Mouse (Mus musculus): ENCODE measurements around the gene Hspa12a.

Hspa12a gene

DNA sequence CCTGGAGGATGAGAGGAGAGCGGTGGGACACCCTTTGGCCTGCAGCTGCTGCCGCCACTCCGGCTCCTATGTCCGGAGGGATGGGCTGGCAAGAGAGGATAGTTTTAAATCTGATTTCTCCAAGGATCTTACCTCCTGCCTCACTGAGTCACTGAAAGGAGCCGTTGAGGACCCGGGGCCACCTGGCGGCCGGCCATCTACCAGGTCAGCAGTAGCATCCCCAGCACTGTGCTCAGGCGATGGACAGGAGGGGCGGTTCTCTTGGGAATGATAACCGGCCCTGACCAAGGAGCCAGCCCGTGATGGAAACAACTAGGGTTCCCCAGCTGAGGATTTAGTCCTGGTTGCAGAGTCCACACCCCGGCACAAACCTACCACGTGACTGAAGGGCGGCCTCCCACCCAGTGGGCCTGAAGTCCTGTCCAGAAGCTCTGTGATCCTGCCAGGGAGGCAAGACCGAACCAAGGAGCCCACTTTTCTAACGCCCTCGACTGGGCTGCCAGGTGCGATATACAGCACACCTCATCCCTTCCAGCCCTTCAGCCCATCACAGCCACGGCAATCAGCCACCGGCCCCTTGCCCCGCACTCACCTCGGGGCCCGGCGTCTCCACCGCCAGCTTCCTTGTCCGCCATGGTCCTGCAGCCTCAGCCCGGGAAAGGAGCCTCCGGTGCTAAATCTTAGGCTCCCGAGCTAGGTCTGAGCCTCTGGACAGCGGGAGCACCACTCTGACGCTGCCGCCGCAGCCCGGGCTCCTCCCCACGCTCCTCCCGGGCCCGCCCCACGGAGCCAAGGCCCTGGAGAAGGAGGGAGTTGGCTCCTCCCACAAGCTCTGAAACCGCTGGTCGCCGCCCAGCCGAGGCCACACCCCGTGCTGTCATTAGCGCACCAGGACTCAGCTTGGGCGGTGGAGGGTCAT is 82.9 kb downstream of the Hspa12a start:
- DNase-seq (ENCODE audit: low read depth, low spot score) = peak; percentile 69

DNA sequence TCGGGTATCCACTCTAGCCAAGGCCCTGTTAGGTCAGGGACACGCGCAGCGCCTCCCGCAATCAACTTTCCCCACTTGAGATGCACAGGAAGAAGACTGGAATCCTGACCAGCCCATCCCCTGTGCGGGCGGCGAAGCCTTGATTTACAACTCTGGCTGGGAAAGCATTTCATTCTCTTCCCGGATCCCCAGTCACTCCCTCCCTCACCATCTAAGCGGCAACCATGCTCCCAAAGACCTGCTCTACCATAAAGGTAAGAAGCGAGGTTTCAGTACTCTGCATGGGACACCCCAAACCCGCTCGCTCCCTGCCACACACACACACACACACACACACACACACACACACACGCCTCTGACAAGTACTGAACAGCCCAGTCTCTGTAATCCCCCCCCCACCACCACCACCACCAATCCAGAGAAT is 83.6 kb downstream of the Hspa12a start:
- DNase-seq (ENCODE audit: low read depth, low spot score) = no peak

DNA sequence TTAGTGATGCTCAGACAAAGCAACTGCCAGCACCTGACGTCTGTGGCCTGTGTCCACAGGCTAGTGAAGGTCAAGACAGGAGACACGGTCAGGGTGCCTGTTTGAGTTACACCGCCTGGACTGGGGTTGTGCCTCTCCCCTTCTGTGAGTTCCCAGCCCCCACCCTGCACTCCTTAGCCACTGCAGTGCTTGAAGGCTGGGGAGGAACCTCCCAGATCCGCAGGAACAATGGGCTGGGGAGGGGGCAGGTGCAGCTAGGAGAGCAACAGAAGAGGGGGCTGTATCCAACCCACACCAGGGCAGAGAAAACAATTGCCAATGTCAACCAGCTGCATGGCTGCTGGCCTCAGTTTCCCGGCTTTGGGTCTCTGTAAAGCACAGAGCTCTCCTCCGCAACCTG is 84.1 kb downstream of the Hspa12a start:
- DNase-seq (ENCODE audit: low read depth, low spot score) = no peak

DNA sequence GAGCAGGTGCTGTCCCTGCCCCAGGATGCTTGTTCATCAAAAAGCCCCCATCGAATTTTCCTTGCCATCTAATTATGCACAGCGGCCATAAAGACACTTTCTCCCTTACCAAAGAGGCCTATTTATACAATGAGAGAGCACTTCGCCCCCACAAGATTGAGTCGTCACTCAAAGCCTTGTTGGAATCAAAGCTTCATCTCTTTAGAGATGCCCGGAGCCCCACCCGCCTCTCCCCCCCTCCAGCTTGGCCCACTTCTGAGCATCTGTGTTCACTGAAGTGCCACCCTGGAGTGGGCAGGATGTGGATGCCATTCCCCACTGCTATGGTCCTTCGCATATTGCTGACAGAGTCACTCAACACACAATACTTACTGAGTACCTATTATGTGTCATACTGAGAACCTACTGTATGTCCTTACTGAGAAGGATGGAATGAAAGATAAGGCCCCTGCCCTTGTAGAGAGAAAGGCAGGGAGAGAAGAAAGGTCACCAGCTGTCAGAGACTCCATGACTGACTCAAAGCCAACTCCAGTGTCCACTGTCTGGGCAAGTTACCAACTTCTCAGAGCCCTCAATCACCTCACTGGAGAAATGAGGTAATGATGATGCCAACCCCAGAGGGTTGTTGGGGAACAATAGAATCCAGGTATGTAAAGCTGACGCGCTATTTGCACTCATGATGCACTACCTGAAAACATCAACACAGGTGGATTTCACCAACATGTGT is 87.2 kb downstream of the Hspa12a start:
- DNase-seq (ENCODE audit: low read depth, low spot score) = no peak

DNA sequence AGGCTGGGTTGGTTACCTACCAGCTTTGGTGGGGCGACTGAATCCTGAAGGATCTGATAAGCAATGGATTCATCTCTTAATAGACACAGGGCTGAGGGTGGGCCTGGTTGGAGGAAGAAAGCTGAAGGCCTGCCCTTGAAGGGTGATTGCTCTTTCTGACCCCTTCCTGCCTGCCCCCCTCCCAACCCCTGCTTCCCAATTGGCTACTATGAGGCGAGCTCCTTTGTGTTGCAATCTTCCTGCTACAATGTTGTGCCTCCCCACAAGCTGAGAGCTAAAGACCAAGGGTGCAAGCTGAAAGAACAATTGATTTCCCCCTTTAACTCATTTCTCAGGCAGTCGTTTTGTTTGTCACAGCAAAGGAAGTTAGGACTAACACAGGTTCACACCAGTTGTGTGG is 88.6 kb downstream of the Hspa12a start:
- no peak for DNase-seq (ENCODE audit: low read depth, low spot score)

DNA sequence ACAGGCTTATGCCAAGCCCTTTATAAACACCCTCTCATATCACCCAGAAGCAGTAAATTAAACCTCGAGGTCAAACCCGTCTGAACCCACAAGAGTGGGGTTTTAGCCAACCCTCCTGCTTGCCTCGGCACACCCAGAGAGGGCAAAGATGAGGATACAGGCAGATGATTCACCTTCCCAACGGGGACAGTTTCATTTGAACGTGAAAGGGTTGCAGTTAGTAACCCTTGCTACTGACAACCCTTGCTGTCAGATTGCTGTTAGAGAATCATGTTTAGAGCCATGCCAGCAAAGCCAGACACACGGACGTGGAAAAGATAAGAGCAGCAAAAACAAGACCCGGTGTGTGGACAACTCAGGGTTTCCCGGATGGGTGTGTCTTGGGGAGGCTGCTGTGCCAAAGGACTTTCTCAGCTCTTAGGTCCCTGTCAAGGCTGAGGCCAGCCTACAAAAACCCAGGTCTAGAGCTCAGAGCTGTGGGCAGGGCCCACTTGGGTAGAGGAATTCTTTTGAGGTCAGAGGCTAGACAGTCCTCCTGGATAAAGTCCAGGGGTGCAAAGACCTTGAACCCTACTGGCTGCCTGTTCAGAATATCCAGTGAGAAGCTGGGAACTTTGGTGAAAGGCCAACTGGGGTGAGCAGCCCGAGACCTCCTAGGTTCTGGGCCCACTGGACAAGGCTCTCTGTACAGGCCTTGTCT is 90.3 kb downstream of the Hspa12a start:
- no peak for DNase-seq (ENCODE audit: low read depth, low spot score)

DNA sequence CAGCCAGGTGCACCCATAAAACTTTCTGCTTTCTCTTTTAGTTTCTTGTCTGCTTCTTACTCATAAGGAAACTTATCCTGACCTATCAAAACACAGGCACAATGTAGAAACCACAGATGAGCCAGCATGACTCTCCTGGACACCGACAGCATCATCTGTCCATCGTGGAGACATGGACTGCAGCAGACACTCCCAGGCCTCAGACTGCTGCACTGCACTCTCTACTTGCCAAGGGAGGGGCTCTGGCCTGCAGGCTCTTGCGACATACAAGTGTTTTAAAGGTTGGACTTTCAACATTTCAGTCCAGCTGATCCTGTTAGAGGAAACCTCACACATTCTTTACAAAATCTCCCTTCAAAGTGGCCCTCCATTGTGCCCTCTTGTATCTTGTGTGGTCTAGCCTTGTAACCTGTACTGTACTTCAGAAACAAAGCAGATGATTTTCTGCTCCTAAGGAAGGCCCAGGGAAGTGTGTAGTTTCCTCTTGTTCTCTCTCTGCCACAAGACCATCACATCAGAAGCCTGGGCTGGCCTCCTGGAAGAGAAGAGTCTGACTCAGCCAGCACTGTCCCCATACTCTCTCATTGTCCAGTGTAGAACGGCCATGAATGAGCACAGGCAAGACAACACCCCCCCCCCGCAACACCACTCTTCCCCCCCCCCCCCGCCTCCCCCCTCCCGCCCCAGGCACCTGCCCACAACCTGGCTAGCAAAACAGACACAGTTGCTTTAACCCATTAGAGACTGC is 92.6 kb downstream of the Hspa12a start:
- DNase-seq (ENCODE audit: low read depth, low spot score) = peak; percentile 64

DNA sequence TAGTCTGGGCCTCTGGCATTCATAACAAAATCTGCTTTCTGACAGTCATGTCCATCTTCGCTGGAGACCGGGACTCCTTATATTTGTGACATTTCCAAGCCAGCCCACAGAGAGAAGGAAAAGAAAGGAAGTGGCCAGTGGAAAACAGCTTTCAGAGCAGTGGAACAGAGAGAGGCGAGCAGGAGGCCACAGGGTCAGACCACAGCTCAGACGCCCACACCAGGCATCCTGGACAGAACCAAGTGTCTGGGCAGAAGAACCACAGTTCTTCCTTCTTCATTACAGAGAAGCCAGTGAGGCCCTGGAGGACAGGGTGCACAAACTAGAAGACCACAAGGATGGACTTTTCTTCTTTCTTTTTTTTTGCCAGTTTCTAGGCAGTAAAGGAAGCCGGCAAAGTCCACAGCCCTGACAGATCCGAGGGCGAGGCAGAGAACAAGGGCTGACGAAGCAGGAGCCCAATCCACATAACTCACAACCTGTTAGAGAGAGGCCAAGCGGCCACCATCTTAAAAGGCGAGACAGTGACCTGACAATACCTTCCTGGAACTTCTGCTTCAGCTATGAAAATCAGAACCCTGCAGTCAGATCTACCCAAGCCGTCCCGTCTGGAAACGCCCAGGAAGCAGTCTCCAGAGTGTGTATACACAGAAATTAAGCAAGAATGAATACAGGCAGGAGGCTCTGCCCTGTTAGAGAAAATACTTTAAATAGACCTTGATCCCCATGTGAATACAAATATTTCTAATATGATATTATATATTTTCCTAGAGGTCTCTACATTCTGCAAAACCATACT is 93.9 kb downstream of the Hspa12a start:
- no peak for DNase-seq (ENCODE audit: low read depth, low spot score)

DNA sequence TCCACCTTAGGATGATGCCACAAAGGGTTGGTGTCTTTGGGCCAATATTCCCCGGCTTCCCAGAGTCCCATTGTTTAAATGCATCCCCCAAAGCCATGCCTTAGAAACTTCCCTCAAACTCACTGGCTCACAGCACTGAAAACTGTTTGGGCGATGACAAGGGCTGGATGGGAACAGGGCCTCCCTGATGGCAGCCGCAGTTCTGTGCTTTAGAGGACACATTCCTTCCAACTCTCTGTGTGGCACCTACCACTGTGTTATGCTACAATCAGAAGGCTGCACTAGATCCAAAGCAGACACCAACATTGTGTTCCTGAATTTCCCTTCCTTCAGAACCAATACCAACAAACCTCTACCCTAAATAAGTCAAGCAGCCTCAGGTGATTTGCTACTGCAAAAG is 99.8 kb downstream of the Hspa12a start:
- no peak for DNase-seq (ENCODE audit: low read depth, low spot score)

DNA sequence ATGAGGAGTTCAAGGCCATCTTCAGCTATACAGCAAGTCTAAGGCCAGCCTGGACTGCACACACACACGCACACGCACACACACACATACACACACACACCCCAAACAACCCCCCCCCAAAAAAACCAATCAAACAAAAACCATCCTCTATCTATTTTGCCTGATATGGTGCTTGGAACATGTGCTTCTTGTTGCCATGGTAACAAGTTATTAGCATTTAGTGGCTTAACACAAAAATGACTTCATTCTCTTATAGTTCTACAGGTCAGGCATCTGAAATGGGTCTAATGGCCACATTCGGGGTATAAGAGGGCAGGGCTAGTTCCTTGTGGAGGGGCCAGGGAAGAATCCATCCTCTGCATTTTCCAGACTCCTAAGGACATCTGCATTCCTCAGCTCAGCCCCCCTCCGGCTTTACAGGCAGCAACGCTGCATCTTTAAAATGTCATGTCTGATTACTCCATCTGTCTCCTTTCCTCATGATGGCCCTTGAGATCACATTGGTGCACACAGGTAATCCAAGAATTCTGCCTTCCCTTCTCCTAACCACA is 102.7 kb downstream of the Hspa12a start:
- DNase-seq (ENCODE audit: low read depth, low spot score) = no peak

DNA sequence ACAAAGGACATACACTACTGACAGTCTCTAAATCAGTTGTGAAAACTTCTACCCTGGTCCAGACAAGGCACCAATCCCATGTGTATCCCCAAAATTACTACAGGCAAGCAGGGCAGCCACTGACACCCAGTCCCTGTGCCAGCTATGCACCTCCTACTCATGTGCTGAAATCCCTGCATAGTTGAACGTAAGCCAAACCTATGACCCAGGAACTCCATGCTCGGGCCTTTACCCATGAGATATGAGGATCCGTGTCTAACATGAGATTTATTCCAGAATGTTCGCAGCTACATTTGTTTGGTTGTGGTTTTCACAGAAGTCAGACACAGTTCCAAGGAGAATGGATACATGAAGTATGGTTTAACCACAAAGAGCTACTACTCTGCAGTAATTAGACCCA is 103.6 kb downstream of the Hspa12a start:
- DNase-seq (ENCODE audit: low read depth, low spot score) = no peak

DNA sequence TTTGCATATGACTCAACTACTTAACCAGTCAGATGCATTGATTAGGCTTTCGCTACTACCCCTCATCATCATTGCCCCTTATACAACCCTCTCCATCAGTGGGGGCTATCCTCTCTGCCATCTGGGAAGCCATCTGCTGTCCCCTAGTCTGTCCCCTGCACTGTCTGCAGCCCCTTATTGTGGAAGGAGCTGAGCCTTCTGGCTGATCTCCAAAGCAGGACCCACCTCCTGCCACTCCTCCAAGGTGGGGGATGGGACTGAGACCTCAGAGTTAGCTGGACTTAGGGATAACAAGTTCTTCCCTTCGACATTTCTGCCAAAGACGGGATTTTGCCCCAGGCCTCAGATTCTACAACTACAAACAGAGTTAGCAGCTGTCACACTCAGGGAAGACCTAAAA is 104.1 kb downstream of the Hspa12a start:
- DNase-seq (ENCODE audit: low read depth, low spot score) = no peak

DNA sequence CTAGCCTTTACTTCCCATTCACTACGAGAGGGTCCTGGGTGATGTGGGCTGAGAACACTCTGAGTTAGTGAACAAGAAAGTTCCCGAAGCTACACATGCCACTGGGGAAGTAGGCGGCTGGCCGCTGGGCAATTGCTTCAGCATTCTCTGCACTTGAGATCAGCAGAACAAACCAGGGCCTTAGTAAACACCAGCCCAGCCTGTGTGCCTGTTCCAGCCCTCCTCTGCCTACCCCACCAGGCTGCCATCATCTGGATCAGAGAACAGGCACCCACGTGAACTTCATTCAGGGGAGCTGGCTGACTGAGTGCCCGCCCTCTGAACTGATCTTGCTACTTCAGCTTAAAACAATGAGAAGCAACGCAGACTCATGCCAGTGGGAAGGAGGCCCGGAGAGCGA is 104.7 kb downstream of the Hspa12a start:
- DNase-seq (ENCODE audit: low read depth, low spot score) = no peak

DNA sequence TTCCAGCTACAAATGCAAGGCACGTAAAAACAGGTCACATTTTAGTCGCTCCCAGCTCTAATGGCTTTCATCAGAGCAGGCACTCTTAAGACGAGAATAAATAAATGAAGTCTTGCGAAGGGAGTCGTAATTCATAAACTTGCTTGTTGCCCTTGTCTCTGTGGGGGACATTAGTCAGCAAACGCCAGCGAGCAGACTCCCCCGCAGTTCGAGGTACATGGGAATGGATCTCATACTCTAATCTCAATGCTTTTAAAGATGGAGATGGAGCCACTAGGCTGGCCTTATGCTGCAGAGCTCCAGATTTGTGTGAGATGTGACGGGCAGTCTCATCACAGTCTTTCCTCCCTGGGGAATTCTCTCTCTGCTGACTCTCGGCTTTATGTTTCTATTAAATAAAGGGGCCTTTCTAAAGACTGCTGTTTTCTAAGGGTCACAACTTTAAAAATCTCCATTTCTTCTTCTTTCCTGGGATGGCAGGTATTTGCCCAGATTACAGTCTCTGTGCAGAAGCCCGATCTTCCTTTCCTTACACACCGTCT is 109.7 kb downstream of the Hspa12a start:
- DNase-seq (ENCODE audit: low read depth, low spot score) = no peak

DNA sequence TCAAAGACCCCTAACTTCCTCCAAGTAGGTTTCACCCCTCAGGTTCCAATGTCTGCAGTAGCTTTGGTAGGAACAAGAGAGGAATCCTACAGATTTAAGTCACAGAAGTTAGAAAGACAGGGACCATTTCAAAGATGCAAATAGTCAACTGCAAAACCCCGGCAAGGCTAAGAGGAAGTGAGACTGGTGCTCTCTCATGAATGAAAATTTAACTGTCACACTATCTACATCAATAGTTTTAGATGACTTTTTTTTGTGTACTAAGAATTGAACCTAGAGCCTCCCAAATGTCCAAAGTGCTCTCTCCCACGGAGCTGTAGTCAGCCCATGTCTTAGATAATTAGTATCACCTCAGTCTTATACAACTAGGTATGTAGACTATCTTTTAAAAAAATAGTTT is 110.5 kb downstream of the Hspa12a start:
- no peak for DNase-seq (ENCODE audit: low read depth, low spot score)

DNA sequence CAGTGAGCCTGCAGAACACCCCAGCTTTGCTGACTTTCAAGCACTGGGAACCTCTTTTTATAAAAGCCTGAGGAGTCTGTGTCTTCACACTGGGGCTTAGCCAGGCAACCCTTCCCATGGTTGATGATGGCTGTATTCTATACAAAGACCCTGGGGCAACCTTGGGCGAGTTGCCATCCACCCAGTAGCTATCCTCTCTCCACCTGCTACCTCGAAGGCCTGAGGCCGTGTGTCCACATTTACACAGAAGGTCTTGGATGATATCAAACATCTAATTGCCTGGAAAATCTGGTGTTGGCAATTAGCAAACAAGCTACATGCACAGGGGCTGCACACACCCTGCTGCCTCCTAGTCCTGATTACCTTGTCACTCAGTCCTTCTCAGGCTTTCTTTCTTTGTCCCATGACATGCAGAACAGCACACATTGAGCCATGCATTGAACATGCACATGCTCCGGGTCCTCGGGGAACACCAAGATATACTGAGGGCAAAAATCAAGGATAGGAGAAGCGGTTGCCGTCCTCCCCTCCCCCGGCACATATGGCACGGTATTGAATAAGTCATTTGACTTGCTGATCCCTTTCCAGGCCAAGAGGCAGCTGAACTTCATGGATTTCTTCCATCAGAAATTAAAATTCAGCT is 112.1 kb downstream of the Hspa12a start:
- DNase-seq (ENCODE audit: low read depth, low spot score) = no peak

DNA sequence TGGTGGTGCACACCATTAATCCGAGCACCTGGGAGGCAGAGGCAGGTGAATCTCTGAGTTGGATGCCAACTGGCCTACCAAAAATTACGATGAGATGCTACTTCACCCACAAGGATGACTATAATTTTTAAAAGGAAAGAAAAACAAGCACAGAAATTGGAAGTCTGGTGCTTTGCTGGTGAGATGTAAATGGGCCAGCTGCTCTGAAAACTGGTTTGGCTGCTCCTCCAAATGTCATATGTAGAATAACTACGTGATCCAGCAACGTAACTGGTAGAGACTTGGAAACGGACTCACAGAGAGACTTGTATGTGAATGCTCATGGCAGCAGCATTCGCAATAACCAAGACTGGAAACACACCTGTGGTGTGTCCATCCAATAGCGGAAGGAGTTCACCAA is 113.3 kb downstream of the Hspa12a start:
- no peak for DNase-seq (ENCODE audit: low read depth, low spot score)

DNA sequence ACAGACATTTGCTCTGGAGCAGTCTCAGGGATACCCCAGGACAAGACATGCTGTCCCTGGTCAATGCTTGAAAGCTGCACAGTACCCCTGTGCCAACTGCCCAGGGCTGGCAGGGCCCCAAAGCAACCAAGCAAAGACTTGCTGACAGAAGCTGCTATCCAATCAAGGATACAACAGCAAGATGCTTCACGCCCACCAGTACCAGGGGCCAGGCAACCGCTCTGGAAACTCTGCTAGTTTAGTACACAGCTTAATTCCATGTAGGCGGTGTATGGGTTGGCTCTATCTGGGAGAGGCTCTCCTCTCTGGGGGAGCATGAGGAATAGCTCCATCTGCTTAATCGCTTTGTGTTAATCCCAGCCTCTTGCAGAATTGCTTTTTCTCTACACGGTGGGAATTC is 113.9 kb downstream of the Hspa12a start:
- DNase-seq (ENCODE audit: low read depth, low spot score) = no peak

DNA sequence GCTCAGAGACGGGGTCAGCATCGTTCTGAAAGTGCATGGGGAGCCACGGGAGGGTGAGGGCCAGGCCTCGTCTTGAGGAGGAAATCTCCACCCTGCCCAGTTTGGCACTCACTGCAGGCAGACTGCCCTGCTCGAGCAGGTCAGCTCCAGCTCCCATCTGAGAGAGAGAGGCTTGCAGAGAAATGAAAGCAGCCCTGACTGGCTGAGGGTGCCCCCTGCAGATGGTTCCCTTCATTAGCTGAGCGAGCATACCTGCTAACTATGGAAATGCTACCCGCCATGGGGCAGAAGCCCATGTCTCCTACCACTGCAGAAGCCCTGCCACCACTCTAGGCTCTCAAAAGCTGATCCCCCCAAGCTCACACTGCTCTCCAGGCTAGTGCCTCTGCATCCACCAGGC is 115.8 kb downstream of the Hspa12a start:
- DNase-seq (ENCODE audit: low read depth, low spot score) = no peak

DNA sequence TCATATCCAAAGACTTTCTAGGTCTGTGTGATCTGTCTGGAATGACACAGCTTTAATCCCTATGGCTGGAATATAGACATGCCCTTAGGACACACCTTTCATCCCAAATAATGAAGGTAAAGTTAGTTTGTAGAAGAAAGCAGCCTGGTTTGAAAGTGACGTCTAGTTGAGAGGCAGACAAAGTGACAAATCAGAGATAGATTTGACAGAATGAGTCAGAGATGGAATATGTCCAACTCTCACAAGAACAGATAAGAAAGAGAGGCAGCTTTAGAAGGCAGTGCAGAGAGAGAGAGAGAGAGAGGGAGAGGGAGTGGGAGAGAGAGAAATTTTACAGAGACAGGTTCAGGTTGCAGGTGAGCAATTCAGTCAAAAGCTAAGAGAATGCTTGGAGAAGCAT is 119.1 kb downstream of the Hspa12a start:
- no peak for DNase-seq (ENCODE audit: low read depth, low spot score)

Data from skeletal muscle tissue, adult 2 months (tissue).